Mouse (Mus musculus) cerebellum, adult 2 months (tissue): ENCODE results near the gene Wdr61. TPM values are rescaled to one million over a fixed set of nuclear protein-coding genes. Genes with fewer than 3 reads are reported as not detected.

Experiments
- DNase-seq, 2 experiments: peaks; one replicate each; pipeline ENCODE4 v3.0.0; 2021
- H3K27ac ChIP-seq: fragments of 200-500 bp; 2 replicates; pipeline ENCODE4 v1.5.1; 2012; ENCODE audit warnings: low read length, control low read depth, inconsistent platforms; ENCODE audit not compliant: insufficient read depth
- H3K27me3 ChIP-seq: fragments of 200-500 bp; 2 replicates; pipeline ENCODE4 v1.6.1; 2012; ENCODE audit warnings: inconsistent platforms, mild to moderate bottlenecking, low read length, moderate library complexity; ENCODE audit not compliant: control insufficient read depth, insufficient read depth
- H3K4me1 ChIP-seq: fragments of 200-500 bp; 2 replicates; pipeline ENCODE4 v1.6.1; 2011; ENCODE audit warnings: low read length; ENCODE audit not compliant: control insufficient read depth, insufficient read depth
- H3K4me3 ChIP-seq: fragments of 200-500 bp; replicated peaks from 2 replicates; pipeline ENCODE3; 2011; ENCODE audit warnings: mild to moderate bottlenecking, low read depth, low read length, control low read depth; ENCODE audit not compliant: insufficient read depth
- CTCF ChIP-seq: fragments of 200-500 bp; IDR thresholded peaks from 2 replicates; pipeline ENCODE4 v1.5.1; 2011; ENCODE audit warnings: low read depth, mild to moderate bottlenecking, control low read depth, low read length, moderate library complexity, borderline replicate concordance; ENCODE audit not compliant: insufficient read depth
- POLR2A ChIP-seq: fragments of 200-500 bp; IDR thresholded peaks from 2 replicates; pipeline ENCODE4 v1.6.1; 2011; ENCODE audit warnings: low read length, control low read depth, borderline replicate concordance; ENCODE audit not compliant: insufficient read depth
- WGBS: fragments of 180-500 bp; shearing (Covaris S2); methylation state at CpG from one replicate; pipeline ENCODE4 v1.1.7; 2018; 5-methylcytosine and 5-hydroxymethylcytosine counted together
- polyA plus RNA-seq: library from polyadenylated mRNA; depleted of rRNA; stranded (reverse); fragments of >200 nt; gene quantifications from 2 replicates; pipeline ENCODE4 v1.2.3, GENCODE M21; 2012

Wdr61 gene
- polyA plus RNA-seq, 1 experiment, result 65.3 TPM

DNA sequence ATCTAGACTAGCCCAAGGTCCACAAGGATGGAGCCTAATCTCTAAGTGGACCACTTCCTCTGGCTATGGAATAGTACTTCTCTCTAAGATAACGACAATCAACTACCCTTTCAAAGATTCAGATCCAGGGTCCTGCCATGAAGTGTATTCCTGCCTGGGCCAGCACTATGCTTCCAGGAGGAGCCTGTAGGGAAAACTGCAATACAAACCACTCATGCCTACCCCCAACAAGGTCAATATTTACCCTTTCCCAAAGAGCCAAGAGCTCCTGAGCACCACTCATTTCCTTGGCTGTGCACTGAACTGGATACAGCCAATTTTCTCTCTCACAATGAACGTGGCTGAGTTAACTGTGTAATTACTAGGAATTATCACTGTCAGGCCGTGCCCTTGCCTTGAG, 16.8 kb downstream of the Wdr61 start:
- Histone ChIP-seq H3K4me1 (no peaks in the 10 kb centered on the region), H3K27ac (no peak overlapping the region), H3K4me3 (no peak overlapping the region), H3K27me3 (no peaks in the 10 kb centered on the region)
- 78% methylated on average over 3 of the region's 3 CpGs for whole genome bisulfite sequencing
- no peak for DNase-seq
- TF ChIP-seq POLR2A (no peak), CTCF (no peak)

DNA sequence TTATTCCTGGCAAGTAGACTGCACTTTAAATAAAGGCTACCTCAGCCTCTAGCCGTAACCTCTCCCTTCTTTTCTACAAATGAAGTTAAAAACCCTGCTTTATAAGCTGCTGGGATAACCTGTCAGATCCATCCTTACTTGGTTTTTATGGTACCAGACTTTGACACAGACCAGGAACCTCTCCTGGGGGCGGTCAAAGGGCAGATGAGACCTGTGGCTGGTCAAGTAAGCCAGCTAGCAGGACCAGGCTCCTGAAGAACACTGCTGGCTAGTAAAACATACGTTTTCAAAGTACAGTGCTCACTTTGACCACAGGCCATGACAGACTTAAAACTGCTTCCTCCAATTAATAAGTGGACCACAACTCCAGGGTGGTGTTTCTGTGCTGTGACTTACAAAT, 18.5 kb downstream of the Wdr61 start:
- H3K27ac ChIP-seq, result no peak overlapping the region
- no peaks in the 10 kb centered on the region for H3K4me1 ChIP-seq
- DNase-seq, result no peak
- TF ChIP-seq CTCF (no peak), POLR2A (no peak)
- 97% methylated on average over 3 of the region's 3 CpGs for WGBS
- H3K27me3 ChIP-seq, result no peaks in the 10 kb centered on the region
- H3K4me3 ChIP-seq, result no peak overlapping the region

GRCm38 (mm10) chr9:54708085-54708484, 26.2 kb downstream of the Wdr61 start:
- 83% methylated on average over 5 of the region's 5 CpGs for WGBS
- Histone ChIP-seq H3K4me1 (peaks cover 8% of the 10 kb centered on the region), H3K27me3 (no peaks in the 10 kb centered on the region), H3K4me3 (no peak overlapping the region), H3K27ac (no peak overlapping the region)
- TF ChIP-seq CTCF, result no peak
- no peak for TF ChIP-seq POLR2A
- no peak for DNase-seq

- TF ChIP-seq CTCF (no peak), POLR2A (no peak)
- peak; percentile 24 to 44 for DNase-seq
- H3K27me3 ChIP-seq, result no peaks in the 10 kb centered on the region
- WGBS, result 29% methylated on average over 8 of the region's 8 CpGs
- H3K4me3 ChIP-seq, result no peak overlapping the region
- H3K27ac ChIP-seq, result no peak overlapping the region
- H3K4me1 ChIP-seq, result peaks cover 8% of the 10 kb centered on the region
Measured at GRCm38 (mm10) chr9:54707288-54707999, 26.9 kb downstream of the Wdr61 start.

DNA sequence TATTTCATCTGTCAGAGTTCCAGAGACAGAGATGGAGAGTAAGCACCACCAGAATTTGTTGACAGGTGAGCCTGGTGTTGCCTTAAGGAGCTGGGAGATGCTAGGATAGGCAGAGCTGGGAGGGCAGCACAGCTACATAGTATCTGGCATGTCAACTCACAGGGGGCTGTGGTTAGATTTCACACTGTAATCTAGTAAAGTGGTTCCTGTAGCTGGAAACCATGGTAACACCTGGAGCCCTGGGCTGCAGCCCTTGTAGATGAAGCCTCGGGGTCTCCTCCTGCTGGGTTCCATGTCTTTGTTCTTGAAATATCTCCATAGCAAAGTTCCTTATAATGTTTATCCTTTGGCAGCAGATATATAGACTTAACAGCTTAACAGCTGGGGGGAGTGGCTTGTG, 28.8 kb downstream of the Wdr61 start:
- Histone ChIP-seq H3K27me3 (no peaks in the 10 kb centered on the region), H3K4me1 (peaks cover 8% of the 10 kb centered on the region), H3K4me3 (no peak overlapping the region), H3K27ac (no peak overlapping the region)
- no peak for DNase-seq
- TF ChIP-seq POLR2A (no peak), CTCF (no peak)
- WGBS, result 69% methylated on average over 1 of the region's 1 CpGs

DNA sequence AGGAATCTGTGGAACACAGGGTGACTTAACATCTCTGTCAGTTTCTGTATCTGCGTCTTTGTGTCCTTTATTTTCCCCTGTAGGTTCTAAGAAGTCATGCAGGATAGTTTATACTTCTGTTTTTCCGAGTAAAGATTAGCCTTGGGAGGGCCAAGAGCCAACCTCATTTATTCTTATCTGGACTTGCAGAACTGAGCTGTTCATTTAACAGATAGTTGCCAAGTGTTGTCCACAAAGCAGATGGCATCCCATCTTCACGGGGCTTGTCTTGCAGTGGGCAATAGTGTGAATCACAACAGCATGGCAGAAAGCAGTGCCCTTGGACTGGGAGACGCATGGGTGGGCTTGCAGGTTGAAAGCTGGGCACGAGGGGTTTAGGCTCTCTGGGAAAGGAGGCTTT, 30.0 kb downstream of the Wdr61 start:
- peaks cover 8% of the 10 kb centered on the region for H3K4me1 ChIP-seq
- no peak for DNase-seq

GRCm38 (mm10) chr9:54702581-54702980, 31.7 kb downstream of the Wdr61 start:
- TF ChIP-seq POLR2A (no peak), CTCF (no peak)
- no peak overlapping the region for H3K4me3 ChIP-seq
- peaks cover 11% of the 10 kb centered on the region for H3K4me1 ChIP-seq
- no peaks in the 10 kb centered on the region for H3K27me3 ChIP-seq
- no peak for DNase-seq
- no peak overlapping the region for H3K27ac ChIP-seq
- 80% methylated on average over 2 of the region's 2 CpGs for WGBS

More for the DNA sequence above, 30.0 kb downstream of the Wdr61 start:
- no peak for TF ChIP-seq CTCF
- TF ChIP-seq POLR2A, result no peak
- Histone ChIP-seq H3K27me3 (no peaks in the 10 kb centered on the region), H3K4me3 (no peak overlapping the region), H3K27ac (no peak overlapping the region)
- 32% methylated on average over 5 of the region's 5 CpGs for WGBS

DNA sequence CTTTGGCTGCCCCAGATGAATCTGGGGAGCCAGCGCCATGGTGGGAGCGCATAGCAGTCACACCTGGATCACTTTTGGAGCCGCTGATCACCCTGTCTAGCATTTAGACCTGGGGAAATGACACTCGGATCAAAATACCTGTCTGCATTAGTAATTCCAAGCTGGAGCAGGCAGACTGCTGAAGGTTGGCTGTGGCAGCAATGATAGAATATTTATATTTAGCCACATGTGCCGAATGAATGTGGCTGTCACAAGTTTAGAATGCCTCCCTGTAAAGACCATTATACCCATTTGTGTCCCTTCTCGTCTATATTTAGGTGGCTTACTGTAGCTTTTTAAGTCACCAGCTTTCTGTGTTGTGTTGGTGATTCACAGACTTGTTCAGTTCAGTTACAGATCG, 33.6 kb downstream of the Wdr61 start:
- Histone ChIP-seq H3K4me1 (peaks cover 11% of the 10 kb centered on the region), H3K27me3 (no peaks in the 10 kb centered on the region), H3K4me3 (peak overlapping the region; percentile 8), H3K27ac (no peak overlapping the region)
- DNase-seq, result no peak
- 80% methylated on average over 7 of the region's 7 CpGs for WGBS
- TF ChIP-seq POLR2A (no peak), CTCF (no peak)
